Mouse (Mus musculus) ovary, postnatal 36 days (tissue): ENCODE measurements around the gene Lrrc51.
"Not testable (repeated sequence)": the region's sequence is repeated elsewhere in the genome, so short reads cannot be mapped to it uniquely, and the experiment has no call there.

Experiments
- DNase-seq: peaks from one replicate; pipeline ENCODE4 v3.0.0; 2022; ENCODE audit warnings: low spot score, mixed read lengths

The Lrrc51 gene

GRCm38 (mm10) chr7:101937569-101937968 is 3.9 kb upstream of the Lrrc51 start:
- DNase-seq = no peak

GRCm38 (mm10) chr7:101936996-101937395 is 3.3 kb upstream of the Lrrc51 start:
- DNase-seq = no peak

GRCm38 (mm10) chr7:101935957-101936356 is 2.3 kb upstream of the Lrrc51 start:
- DNase-seq = no peak

- no peak for DNase-seq
Observed at GRCm38 (mm10) chr7:101933300-101933699, 395 bp downstream of the Lrrc51 start.

- DNase-seq = no peak
Observed at GRCm38 (mm10) chr7:101932551-101932950, 1.1 kb downstream of the Lrrc51 start.

GRCm38 (mm10) chr7:101928093-101928492 is 5.6 kb downstream of the Lrrc51 start:
- DNase-seq = no peak

GRCm38 (mm10) chr7:101925892-101926291 is 7.8 kb downstream of the Lrrc51 start:
- not testable (repeated sequence) for DNase-seq

- peak; percentile 53 for DNase-seq
Observed at GRCm38 (mm10) chr7:101918071-101918470, 15.6 kb downstream of the Lrrc51 start.

GRCm38 (mm10) chr7:101911982-101912381 is 21.7 kb downstream of the Lrrc51 start:
- DNase-seq = no peak

- DNase-seq = no peak
Observed at GRCm38 (mm10) chr7:101910138-101910537, 23.6 kb downstream of the Lrrc51 start.

GRCm38 (mm10) chr7:101908367-101908766 is 25.3 kb downstream of the Lrrc51 start:
- DNase-seq = no peak

- DNase-seq = no peak
Observed at GRCm38 (mm10) chr7:101906696-101907095, 27.0 kb downstream of the Lrrc51 start.

GRCm38 (mm10) chr7:101906287-101906681 is 27.4 kb downstream of the Lrrc51 start, which contains the start of gene Tomt:
Gene Tomt (minus strand): TSS chr7:101906359.
- no peak for DNase-seq

GRCm38 (mm10) chr7:101905561-101906286 is 28.0 kb downstream of the Lrrc51 start, which contains the start of gene Lamtor1:
Gene Lamtor1 (plus strand): TSS chr7:101905904.
- peak; percentile 99 for DNase-seq

GRCm38 (mm10) chr7:101902846-101903245 is 30.8 kb downstream of the Lrrc51 start:
- DNase-seq = no peak

- no peak for DNase-seq
Observed at GRCm38 (mm10) chr7:101901969-101902368, 31.7 kb downstream of the Lrrc51 start.

GRCm38 (mm10) chr7:101900331-101901097 is 33.2 kb downstream of the Lrrc51 start:
- DNase-seq = no peak

GRCm38 (mm10) chr7:101896104-101897066 is 37.3 kb downstream of the Lrrc51 start:
- DNase-seq = peak; percentile 92

- DNase-seq = no peak
Observed at GRCm38 (mm10) chr7:101895695-101896094, 38.0 kb downstream of the Lrrc51 start.

- no peak for DNase-seq
Observed at GRCm38 (mm10) chr7:101888460-101888859, 45.2 kb downstream of the Lrrc51 start.

GRCm38 (mm10) chr7:101886274-101886673 is 47.4 kb downstream of the Lrrc51 start:
- no peak for DNase-seq

- DNase-seq = no peak
Observed at GRCm38 (mm10) chr7:101884160-101884559, 49.5 kb downstream of the Lrrc51 start.
